Mouse (Mus musculus) Muller cell, postnatal 12 days (primary cell): ENCODE measurements at regions not wholly inside any gene's neighbourhood (a gene's known extent, or its start where the extent isn't known, plus 50 kb on each side); places are given as distances from the start of the nearest gene placed in this dataset.

Experiments
- DNase-seq: peaks from one replicate; pipeline ENCODE4 v3.0.0-alpha.2; 2015; ENCODE audit errors: inconsistent ontology term

DNA sequence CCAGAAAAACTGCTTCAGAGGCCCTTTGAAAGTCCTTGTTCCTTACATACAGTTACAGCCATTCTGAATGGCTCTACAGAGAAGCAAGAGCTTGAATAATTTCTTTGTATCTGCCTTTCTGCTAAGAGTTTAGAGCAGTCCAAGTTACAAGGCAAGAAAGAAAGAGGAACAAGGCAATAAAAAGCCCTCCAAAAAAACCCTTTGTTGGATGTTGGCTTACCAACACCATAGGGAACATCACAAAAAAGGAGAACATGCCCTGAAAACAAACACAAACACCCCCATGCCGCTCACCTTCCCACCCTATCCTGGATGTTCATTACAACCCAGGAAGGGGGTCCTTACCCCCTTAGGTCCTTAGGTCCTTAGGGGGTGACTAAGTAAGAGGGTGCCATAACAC is 359.2 kb upstream of the Gcfc2 start:
- no peak for DNase-seq

- DNase-seq, result peak; percentile 90
Observed at GRCm38 (mm10) chr6:81586441-81587117, 336.9 kb upstream of the Gcfc2 start.

DNA sequence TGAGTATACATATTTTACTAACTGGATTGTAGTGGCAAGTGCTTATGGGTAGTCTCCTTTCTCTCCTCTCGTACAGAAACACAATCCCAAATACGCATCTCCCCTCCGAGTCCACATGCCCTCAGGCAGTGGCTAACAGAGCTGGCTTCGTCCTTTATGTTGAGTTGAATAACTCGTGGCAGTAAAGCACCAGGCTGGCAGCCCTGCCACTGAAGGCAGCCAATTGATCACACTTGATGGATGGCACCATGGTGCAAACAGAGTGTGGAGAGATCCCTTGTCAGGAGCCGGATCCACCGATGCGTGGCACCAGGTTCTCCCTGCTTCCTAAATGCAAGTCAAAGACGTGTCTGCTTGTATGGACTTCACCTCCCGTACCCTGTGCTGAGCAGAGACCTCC is 333.7 kb upstream of the Gcfc2 start:
- no peak for DNase-seq

- no peak for DNase-seq
Observed at GRCm38 (mm10) chr6:81595926-81596325, 327.5 kb upstream of the Gcfc2 start.

GRCm38 (mm10) chr6:81608637-81609036 is 314.8 kb upstream of the Gcfc2 start:
- no peak for DNase-seq

- DNase-seq, result no peak
Observed at GRCm38 (mm10) chr6:81611980-81612379, 311.5 kb upstream of the Gcfc2 start.

- DNase-seq, result no peak
Observed at GRCm38 (mm10) chr6:81618018-81618417, 305.5 kb upstream of the Gcfc2 start.

DNA sequence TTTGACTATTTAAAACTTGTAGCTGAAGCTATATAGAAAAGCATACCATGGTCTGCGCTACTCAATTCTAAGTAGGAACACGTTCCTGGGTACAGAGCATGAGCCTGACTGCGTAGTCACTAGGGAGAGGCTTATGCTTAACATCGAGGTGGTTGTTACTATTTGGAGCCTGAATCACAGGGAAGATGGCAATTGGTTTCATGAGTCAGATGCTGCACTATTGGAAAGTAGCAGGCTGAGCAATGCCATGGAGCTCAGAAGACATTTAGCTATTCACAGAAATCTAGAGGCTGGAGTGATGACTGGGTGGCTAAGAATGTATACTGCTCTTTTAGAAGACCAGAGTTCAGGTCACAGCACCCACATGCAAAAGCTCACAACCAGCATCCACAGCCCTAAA is 302.4 kb upstream of the Gcfc2 start:
- peak; percentile 7 for DNase-seq

DNA sequence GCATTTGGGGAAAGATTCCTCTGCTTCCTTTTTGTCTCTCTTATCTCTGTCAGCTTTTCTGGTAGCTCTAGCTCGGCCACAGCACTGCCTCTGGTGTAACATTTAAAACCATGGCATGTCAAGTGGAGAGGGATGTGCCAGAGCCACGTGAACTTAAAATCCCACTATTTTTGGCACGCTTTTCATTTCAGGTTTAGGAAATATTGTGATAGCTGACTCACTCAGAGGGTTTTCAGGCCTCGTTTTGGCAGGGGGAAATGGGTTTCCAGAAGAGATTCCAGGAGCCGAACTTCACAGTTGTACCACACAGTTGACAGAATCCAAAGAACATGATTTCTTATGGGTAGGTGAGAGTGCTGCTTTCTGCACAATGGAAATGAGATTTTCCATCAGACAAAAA is 300.8 kb upstream of the Gcfc2 start:
- no peak for DNase-seq

- no peak for DNase-seq
Observed at GRCm38 (mm10) chr6:81625016-81625415, 298.5 kb upstream of the Gcfc2 start.

DNA sequence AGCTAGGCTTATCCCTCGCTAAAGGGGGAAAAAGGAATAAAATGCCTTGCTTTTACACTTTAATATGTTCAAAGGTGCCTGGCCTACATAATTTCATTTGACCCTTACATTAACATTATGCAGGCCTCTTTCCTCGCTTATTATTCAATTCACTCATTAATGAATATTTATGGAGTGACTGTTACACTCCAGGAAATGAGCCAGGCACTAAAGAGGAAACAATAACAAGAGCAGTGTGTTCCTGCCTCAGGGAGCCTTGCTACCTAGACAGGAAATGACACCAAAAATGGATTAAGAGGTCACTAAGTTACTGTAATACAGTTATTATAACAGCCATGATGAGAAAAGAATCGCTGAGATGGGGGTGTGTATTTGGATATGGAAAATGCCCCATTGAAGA is 289.9 kb upstream of the Gcfc2 start:
- DNase-seq, result peak; percentile 66

DNA sequence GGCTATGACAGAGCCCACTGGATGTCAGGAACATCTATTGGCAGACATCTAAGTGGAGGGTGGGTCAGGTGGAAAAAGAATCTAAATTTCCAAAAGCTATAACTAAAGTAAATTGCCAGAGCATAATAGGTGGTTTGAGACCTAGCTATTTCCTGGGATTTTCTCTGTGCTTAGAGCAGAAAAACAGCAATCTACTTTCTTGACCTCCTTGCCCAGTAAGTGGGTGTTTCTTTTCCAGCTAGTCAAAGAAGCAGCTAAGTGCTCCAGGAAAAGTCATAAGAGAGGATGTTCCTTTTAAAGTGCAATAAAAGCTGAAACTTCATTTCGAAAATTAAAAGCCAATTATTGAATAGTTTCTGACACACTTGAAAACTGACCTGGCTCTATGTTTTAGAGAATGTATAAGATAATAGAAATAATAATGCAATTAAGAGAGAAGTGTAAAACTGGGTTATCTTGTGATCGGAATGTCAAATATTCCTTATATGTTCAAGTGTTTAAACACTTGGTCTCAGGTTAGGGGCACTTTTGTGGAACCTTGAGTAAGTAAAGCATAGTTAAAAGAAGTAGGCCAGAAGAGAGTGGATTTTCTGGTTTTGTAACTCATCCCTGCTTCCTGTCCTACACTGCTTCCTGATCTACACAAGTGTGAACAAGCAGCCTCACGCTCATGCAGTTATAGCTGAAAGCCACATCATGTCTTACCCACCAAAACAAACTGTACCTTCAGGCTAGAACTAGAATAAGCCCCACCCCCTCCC is 275.7 kb upstream of the Gcfc2 start:
- DNase-seq, result no peak

DNA sequence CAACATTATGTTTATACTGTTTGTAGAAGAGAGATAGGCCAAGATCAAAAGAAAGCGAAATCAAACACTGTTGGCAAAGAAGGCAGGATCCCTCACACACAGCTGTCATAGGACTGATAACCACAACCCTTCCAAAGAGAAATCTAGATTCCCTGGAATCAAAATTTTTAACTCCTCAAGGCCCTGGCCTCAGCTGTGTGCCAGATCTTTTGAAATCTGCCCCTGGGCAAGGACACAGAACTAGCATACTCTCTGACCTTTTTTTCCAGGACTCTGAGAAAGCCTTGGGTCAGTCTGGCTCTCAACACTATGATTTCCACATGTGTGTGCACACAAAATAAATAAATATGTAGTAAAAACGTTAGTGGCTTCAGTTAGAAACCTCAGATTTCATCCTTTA is 271.6 kb upstream of the Gcfc2 start:
- DNase-seq, result no peak

DNA sequence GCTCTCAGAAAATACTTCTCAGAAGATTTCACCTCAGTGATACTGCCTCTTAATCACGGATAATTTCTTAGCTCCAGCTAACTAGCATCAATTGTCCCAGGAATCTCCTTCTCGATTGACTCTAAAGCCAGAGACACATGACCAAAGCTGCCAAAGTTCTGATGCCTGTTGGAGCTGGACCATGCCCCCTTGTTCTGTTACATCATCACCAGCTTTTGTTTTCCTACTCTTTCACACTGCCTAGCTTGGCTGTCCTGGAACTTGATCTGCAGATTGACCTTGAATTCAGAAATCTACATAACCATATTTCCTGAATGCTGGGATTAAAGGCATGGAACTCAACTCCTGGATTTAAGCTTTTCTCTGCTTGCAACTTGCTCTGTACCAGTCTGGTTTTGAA is 268.3 kb upstream of the Gcfc2 start:
- DNase-seq, result no peak

GRCm38 (mm10) chr6:81660478-81661395 is 262.7 kb upstream of the Gcfc2 start:
- DNase-seq, result no peak

- no peak for DNase-seq
Observed at GRCm38 (mm10) chr6:81668944-81669343, 254.5 kb upstream of the Gcfc2 start.

DNA sequence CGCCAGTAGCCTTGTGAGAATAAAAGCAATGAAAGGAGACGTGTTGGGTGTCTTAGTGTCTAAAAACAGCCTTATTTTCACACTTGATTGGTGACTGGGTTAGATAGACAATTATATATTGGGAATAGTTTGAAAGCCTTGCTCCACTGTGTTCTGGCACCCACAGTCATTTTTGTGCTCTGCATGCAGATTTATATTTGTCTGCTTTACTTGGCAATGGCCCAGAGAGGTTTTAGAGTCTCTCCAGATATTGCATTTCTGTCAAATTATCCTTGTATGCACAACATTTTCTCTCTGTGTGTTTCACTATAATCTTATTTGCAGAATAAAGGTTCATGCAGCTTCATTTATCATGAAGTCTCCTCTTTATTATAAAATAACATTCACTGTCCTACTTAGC is 250.2 kb upstream of the Gcfc2 start:
- DNase-seq, result no peak

GRCm38 (mm10) chr6:81697284-81697683 is 226.2 kb upstream of the Gcfc2 start:
- no peak for DNase-seq

GRCm38 (mm10) chr6:81698173-81698572 is 225.3 kb upstream of the Gcfc2 start:
- DNase-seq, result peak; percentile 3

DNA sequence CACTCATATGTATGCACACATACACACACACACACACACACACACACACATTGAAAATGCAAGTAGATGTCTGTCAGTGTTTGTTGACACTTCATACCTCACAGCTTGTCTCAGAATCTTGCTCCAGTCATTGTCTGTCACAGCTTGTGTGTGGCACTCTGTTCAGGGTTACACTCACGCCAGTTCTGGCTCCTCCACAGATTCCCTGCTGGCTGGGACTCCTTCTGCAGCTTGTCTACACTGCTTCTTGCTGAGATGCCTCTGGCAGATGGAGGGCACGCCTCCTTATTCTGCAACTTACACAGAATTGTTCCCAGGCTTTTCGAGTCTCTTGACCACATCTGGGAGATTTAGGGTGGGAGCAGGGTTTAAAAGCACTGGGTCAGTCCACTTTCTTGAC is 208.6 kb upstream of the Gcfc2 start:
- DNase-seq, result no peak

DNA sequence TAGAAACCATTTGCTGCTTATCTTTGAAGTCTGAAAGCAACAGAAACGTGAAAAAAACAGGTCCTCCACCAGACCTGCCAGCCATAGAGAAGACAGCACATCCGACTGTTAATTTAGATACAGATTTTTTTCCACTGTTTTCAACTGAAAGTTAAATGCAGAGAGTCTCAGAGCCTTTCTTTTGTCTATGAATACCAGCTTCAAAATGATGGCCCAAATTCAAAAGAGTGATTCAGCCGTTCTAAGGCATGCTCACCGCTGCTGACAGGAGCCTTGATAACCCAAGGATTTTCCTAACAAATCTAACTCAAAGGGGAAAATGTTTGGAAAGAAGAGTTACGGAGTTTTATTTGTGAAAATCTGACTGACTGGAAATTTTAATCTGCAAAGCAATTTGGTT is 207.1 kb upstream of the Gcfc2 start:
- peak; percentile 48 for DNase-seq
